ENCODE assay signal across 25 mouse cellular contexts in genomic region chr7:113891491-113891890, GRCm38 (mm10).
"Had no signal": no experiment of that assay in that cellular context is flagged by ENCODE, and none has a peak within 500 bp of the region (broad histone marks: within the 10 kb centered on the region; RNA-seq: fewer than 3 reads in every experiment).

No protein-coding gene starts in this region.

- H3K36me3 ChIP-seq: embryonic facial prominence, embryonic 12.5 days; embryonic facial prominence, embryonic 13.5 days; embryonic facial prominence, embryonic 15.5 days; forebrain, embryonic 10.5 days; forebrain, embryonic 12.5 days; forebrain, embryonic 15.5 days had no signal

- H3K9me3 ChIP-seq: embryonic facial prominence, embryonic 12.5 days; embryonic facial prominence, embryonic 13.5 days; embryonic facial prominence, embryonic 15.5 days had no signal

- DNase-seq: cerebellum, adult 2 months; cerebellum, adult 8-10 months; cerebellum, adult 9-10 months; cerebellum, adult 9-11 months; cerebellum, postnatal 10 days; cerebellum, postnatal 14 days; cerebellum, postnatal 25 days; cerebellum, postnatal 36 days; embryo, embryonic 11 days; forebrain, postnatal 0 days; gastrocnemius, adult 2 months; gastrocnemius, postnatal 10 days; gastrocnemius, postnatal 14 days; gastrocnemius, postnatal 25 days; gastrocnemius, postnatal 36 days; heart, adult 2 months had no signal

- H3K4me1 ChIP-seq: embryonic facial prominence, embryonic 10.5 days; embryonic facial prominence, embryonic 12.5 days; forebrain, embryonic 10.5 days; forebrain, embryonic 12.5 days; forebrain, embryonic 13.5 days; forebrain, embryonic 15.5 days had no signal

- H3K4me3 ChIP-seq: embryonic facial prominence, embryonic 10.5 days; embryonic facial prominence, embryonic 12.5 days; embryonic facial prominence, embryonic 13.5 days; embryonic facial prominence, embryonic 15.5 days; erythroblast, embryonic 14.5 days; forebrain, embryonic 10.5 days; forebrain, embryonic 12.5 days; forebrain, embryonic 13.5 days; forebrain, embryonic 15.5 days; gastrocnemius, adult 2 months; heart, adult 2 months had no signal

- H3K27me3 ChIP-seq: embryonic facial prominence, embryonic 12.5 days; embryonic facial prominence, embryonic 13.5 days; embryonic facial prominence, embryonic 15.5 days; forebrain, embryonic 12.5 days; forebrain, embryonic 13.5 days; forebrain, embryonic 15.5 days had no signal

- H3K27ac ChIP-seq: embryonic facial prominence, embryonic 10.5 days; embryonic facial prominence, embryonic 12.5 days; embryonic facial prominence, embryonic 13.5 days; embryonic facial prominence, embryonic 15.5 days; forebrain, embryonic 10.5 days; forebrain, embryonic 12.5 days; forebrain, embryonic 13.5 days; forebrain, embryonic 15.5 days; gastrocnemius, adult 2 months; heart, adult 2 months had no signal
